Mouse (Mus musculus) intestine, embryonic 14.5 days (tissue): ENCODE results near the gene Rrp9. TPM values are rescaled to one million over a fixed set of nuclear protein-coding genes. Genes with fewer than 3 reads are reported as not detected.

ENCODE experiments used
- ATAC-seq: fragments of 200-750 bp; cut with Nextera tagmentation; replicated peaks from 2 replicates; pipeline ENCODE4 v1.8.0; 2017; ENCODE audit warnings: low read depth, moderate number of reproducible peaks, moderate TSS enrichment, moderate library complexity; ENCODE audit not compliant: low FRiP score, low TSS enrichment
- DNase-seq: peaks from one replicate; pipeline ENCODE4 v3.0.0-alpha.2; 2018; ENCODE audit warnings: low spot score
- H3K27ac ChIP-seq: fragments of 300-500 bp; sonication (generic); 2 replicates; pipeline ENCODE4 v1.5.1; 2014; ENCODE audit warnings: low read depth, mild to moderate bottlenecking, control low read depth
- H3K27me3 ChIP-seq: fragments of 300-500 bp; sonication (generic); replicated peaks from 2 replicates; pipeline ENCODE4 v1.6.1; 2014; ENCODE audit warnings: low read length, control low read depth; ENCODE audit not compliant: control insufficient read depth, insufficient read depth
- H3K36me3 ChIP-seq: fragments of 300-500 bp; sonication (generic); 2 replicates; pipeline ENCODE4 v1.6.1; 2014; ENCODE audit warnings: low read length, control low read depth; ENCODE audit not compliant: control insufficient read depth, insufficient read depth
- H3K4me1 ChIP-seq: fragments of 300-500 bp; sonication (generic); replicated peaks from 2 replicates; pipeline ENCODE4 v1.6.1; 2014; ENCODE audit warnings: low read length, control low read depth, mixed read lengths; ENCODE audit not compliant: control insufficient read depth, insufficient read depth
- H3K4me2 ChIP-seq: fragments of 300-500 bp; sonication (generic); 2 replicates; pipeline ENCODE4 v1.6.1; 2014; ENCODE audit warnings: low read length
- H3K4me3 ChIP-seq: fragments of 300-500 bp; sonication (generic); 2 replicates; pipeline ENCODE4 v1.5.1; 2014; ENCODE audit warnings: low read depth, low read length, control low read depth, mixed read lengths
- H3K9ac ChIP-seq: fragments of 300-500 bp; sonication (generic); 2 replicates; pipeline ENCODE4 v1.6.1; 2014; ENCODE audit warnings: mild to moderate bottlenecking, low read length
- H3K9me3 ChIP-seq: fragments of 300-500 bp; sonication (generic); 2 replicates; pipeline ENCODE4 v1.6.1; 2016; ENCODE audit warnings: low read length, control low read depth; ENCODE audit not compliant: control insufficient read depth
- WGBS: fragments of 180-500 bp; shearing (Covaris S2); extraction: QIAGEN DNeasy Blood & Tissue Kit; methylation state at CpG from one replicate; pipeline ENCODE4 v1.1.7; 2014; 5-methylcytosine and 5-hydroxymethylcytosine counted together
- polyA plus RNA-seq: library from polyadenylated mRNA; unstranded; fragments of >200 nt; fragmentation: Nextera tagmentation; extraction: Ambion mirVana; gene quantifications from 2 replicates; pipeline ENCODE4 v1.2.1, GENCODE M21; 2014

Gene Rrp9
- polyA plus RNA-seq, 1 experiment from 2014 or later: 52.4 TPM

- ATAC-seq: peak; percentile 77
- Histone ChIP-seq H3K9me3 (no peaks in the 10 kb centered on the region), H3K4me1 (peaks cover 66% of the 10 kb centered on the region), H3K9ac (peak within 1 kb of the TSS; percentile 71), H3K4me3 (peak within 1 kb of the TSS; percentile 67), H3K27me3 (no peaks in the 10 kb centered on the region), H3K36me3 (0 out of 2 replicates have a peak, but pooled peaks cover 9% of the 10 kb centered on the region), H3K27ac (peak within 1 kb of the TSS; percentile 78), H3K4me2 (peak within 1 kb of the TSS; percentile 81)
- peak; percentile 89 for DNase-seq
- under 1% methylated on average over 39 of the region's 74 CpGs for WGBS
Measured at GRCm38 (mm10) chr9:106453271-106454070, 22.3 kb upstream of the Rrp9 start, which contains the start of gene Pcbp4. TSS of gene Pcbp4 (plus strand) at chr9:106453291.

GRCm38 (mm10) chr9:106454071-106454761 is 21.5 kb upstream of the Rrp9 start:
- 2% methylated on average over 18 of the region's 20 CpGs for WGBS
- peak overlapping the region; percentile 71 for H3K9ac ChIP-seq
- ATAC-seq (peak; percentile 6), DNase-seq (no peak)
- H3K27me3 ChIP-seq: no peaks in the 10 kb centered on the region
- peaks cover 62% of the 10 kb centered on the region for H3K4me1 ChIP-seq
- H3K27ac ChIP-seq: peak overlapping the region; percentile 78
- peak overlapping the region; percentile 81 for H3K4me2 ChIP-seq
- peak overlapping the region; percentile 67 for H3K4me3 ChIP-seq
- 0 out of 2 replicates have a peak, but pooled peaks cover 9% of the 10 kb centered on the region for H3K36me3 ChIP-seq
- no peaks in the 10 kb centered on the region for H3K9me3 ChIP-seq

- H3K9me3 ChIP-seq: no peaks in the 10 kb centered on the region
- peak overlapping the region; percentile 81 for H3K4me2 ChIP-seq
- peaks cover 56% of the 10 kb centered on the region for H3K4me1 ChIP-seq
- H3K27ac ChIP-seq: peak overlapping the region; percentile 78; the same call in 1 of the 2 replicates
- H3K4me3 ChIP-seq: peak overlapping the region; percentile 67
- H3K9ac ChIP-seq: peak overlapping the region; percentile 71
- 4% methylated on average over 17 of the region's 17 CpGs for WGBS
- DNase-seq (no peak), ATAC-seq (peak; percentile 9; the same call in 1 of the 2 replicates)
- no peaks in the 10 kb centered on the region for H3K27me3 ChIP-seq
- 0 out of 2 replicates have a peak, but pooled peaks cover 13% of the 10 kb centered on the region for H3K36me3 ChIP-seq
Measured at GRCm38 (mm10) chr9:106454888-106455681, 20.7 kb upstream of the Rrp9 start.

GRCm38 (mm10) chr9:106456325-106457162 is 19.2 kb upstream of the Rrp9 start:
- Histone ChIP-seq H3K4me2 (peak overlapping the region; percentile 81), H3K9me3 (no peaks in the 10 kb centered on the region), H3K36me3 (peaks cover 24% of the 10 kb centered on the region; the same call in 1 of the 2 replicates), H3K4me3 (no peak overlapping the region), H3K27me3 (no peaks in the 10 kb centered on the region), H3K4me1 (peaks cover 41% of the 10 kb centered on the region), H3K9ac (peak overlapping the region; percentile 27), H3K27ac (peak overlapping the region; percentile 27; the same call in 1 of the 2 replicates)
- ATAC-seq: no peak
- no peak for DNase-seq
- 42% methylated on average over 15 of the region's 15 CpGs for WGBS

- H3K9ac ChIP-seq: 0 out of 2 replicates have a peak overlapping the region, but pooled peaks have one; percentile 10
- no peaks in the 10 kb centered on the region for H3K9me3 ChIP-seq
- peaks cover 41% of the 10 kb centered on the region for H3K4me1 ChIP-seq
- ATAC-seq (no peak), DNase-seq (no peak)
- H3K36me3 ChIP-seq: peaks cover 30% of the 10 kb centered on the region
- peak overlapping the region; percentile 27; the same call in 1 of the 2 replicates for H3K27ac ChIP-seq
- WGBS: 46% methylated on average over 9 of the region's 9 CpGs
- peak overlapping the region; percentile 81 for H3K4me2 ChIP-seq
- no peak overlapping the region for H3K4me3 ChIP-seq
- H3K27me3 ChIP-seq: no peaks in the 10 kb centered on the region
Measured at GRCm38 (mm10) chr9:106457163-106457559, 18.6 kb upstream of the Rrp9 start.

GRCm38 (mm10) chr9:106457920-106458319 is 17.8 kb upstream of the Rrp9 start:
- Histone ChIP-seq H3K27ac (no peak overlapping the region), H3K36me3 (peaks cover 36% of the 10 kb centered on the region), H3K4me3 (no peak overlapping the region), H3K9me3 (no peaks in the 10 kb centered on the region), H3K4me2 (no peak overlapping the region), H3K27me3 (no peaks in the 10 kb centered on the region), H3K4me1 (peaks cover 35% of the 10 kb centered on the region), H3K9ac (no peak overlapping the region)
- WGBS: 77% methylated on average over 5 of the region's 5 CpGs
- ATAC-seq (no peak), DNase-seq (no peak)

GRCm38 (mm10) chr9:106459946-106460345 is 15.8 kb upstream of the Rrp9 start:
- no peak overlapping the region for H3K27ac ChIP-seq

More at GRCm38 (mm10) chr9:106459946-106460345, 15.8 kb upstream of the Rrp9 start:
- H3K9ac ChIP-seq: no peak overlapping the region
- WGBS: 81% methylated on average over 15 of the region's 15 CpGs
- H3K4me3 ChIP-seq: no peak overlapping the region
- no peak for DNase-seq
- no peak overlapping the region for H3K4me2 ChIP-seq
- no peaks in the 10 kb centered on the region for H3K9me3 ChIP-seq
- peaks cover 47% of the 10 kb centered on the region for H3K36me3 ChIP-seq
- ATAC-seq: no peak
- H3K4me1 ChIP-seq: peaks cover 26% of the 10 kb centered on the region
- H3K27me3 ChIP-seq: no peaks in the 10 kb centered on the region
